In the genomic region with DNA sequence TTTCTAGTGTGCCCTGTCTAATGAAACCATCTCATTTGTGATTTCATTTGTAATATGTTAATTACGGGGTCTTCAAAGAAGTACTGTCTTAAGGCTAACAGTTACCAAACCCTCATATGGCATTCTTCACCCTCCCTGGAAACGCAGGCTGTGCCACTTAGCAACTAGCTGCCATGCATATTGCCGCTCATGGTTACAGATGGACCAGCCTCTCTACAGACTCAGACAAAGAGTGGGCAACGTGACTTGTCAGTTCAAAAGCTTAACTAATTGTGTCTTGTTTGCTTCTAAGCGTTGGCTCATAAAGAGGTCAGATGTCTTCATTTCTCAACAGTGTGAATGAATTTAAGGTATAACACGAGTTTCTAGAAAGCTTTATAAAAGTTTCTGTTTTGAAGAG, we compare ENCODE assay signal across 14 mouse cellular contexts.
DNase-seq lines count a peak whose midpoint lies in the region; ATAC-seq and TF ChIP-seq lines count a peak whose summit lies in the region.
"Had no signal": no experiment of that assay in that cellular context is flagged by ENCODE, and none has a peak within 500 bp of the region (broad histone marks: within the 10 kb centered on the region; RNA-seq: fewer than 3 reads in every experiment).

No protein-coding gene starts in this region.

- peaks cover 21% of the 10 kb centered on the region for H3K36me3 ChIP-seq in forebrain, embryonic 15.5 days
- H3K36me3 ChIP-seq in hindbrain, embryonic 15.5 days, result peaks cover 41% of the 10 kb centered on the region
- peaks cover 25% of the 10 kb centered on the region for H3K36me3 ChIP-seq in neural tube, embryonic 14.5 days (ENCODE audit: control insufficient read depth, insufficient read depth, low read length)
- peaks cover 23% of the 10 kb centered on the region for H3K36me3 ChIP-seq in lung, postnatal 0 days (ENCODE audit: insufficient read depth, low read length)

- H3K4me3 ChIP-seq in forebrain, embryonic 15.5 days, result no peak overlapping the region
- no peak overlapping the region for H3K4me3 ChIP-seq in hindbrain, embryonic 15.5 days
- no peak overlapping the region for H3K4me3 ChIP-seq in neural tube, embryonic 14.5 days (ENCODE audit: low read depth, low read length)
- no peak overlapping the region for H3K4me3 ChIP-seq in lung, postnatal 0 days (ENCODE audit: low read depth, low read length)
- H3K4me3 ChIP-seq: limb, embryonic 15.5 days had no signal

- TF ChIP-seq EP300 in lung, postnatal 0 days (IDR thresholded peaks at IDR 0.05), result no peak

- ATAC-seq in forebrain, embryonic 15.5 days (replicated peaks), result peak; percentile 84
- peak; percentile 80 for ATAC-seq in hindbrain, embryonic 15.5 days (ENCODE audit: low FRiP score, low read depth)
- peak; percentile 83 for ATAC-seq in neural tube, embryonic 14.5 days (ENCODE audit: low read depth)
- no peak for ATAC-seq in lung, postnatal 0 days
- ATAC-seq: CD4-positive, CD25-positive, alpha-beta regulatory T cell, adult 4 months had no signal

- peaks cover 52% of the 10 kb centered on the region for H3K4me1 ChIP-seq in forebrain, embryonic 15.5 days
- peaks cover 26% of the 10 kb centered on the region for H3K4me1 ChIP-seq in hindbrain, embryonic 15.5 days (replicated peaks)
- 0 out of 2 replicates have a peak, but pooled peaks cover 3% of the 10 kb centered on the region for H3K4me1 ChIP-seq in neural tube, embryonic 14.5 days (ENCODE audit: control insufficient read depth, insufficient read depth, low read length)
- no peaks in the 10 kb centered on the region for H3K4me1 ChIP-seq in lung, postnatal 0 days (ENCODE audit: insufficient read depth, low read depth, low read length)
- H3K4me1 ChIP-seq: limb, embryonic 15.5 days had no signal

- peak; percentile 52 for DNase-seq in layer of hippocampus, adult 9-11 months
- DNase-seq in layer of hippocampus, postnatal 36 days, result no peak
- no peak for DNase-seq in lung, postnatal 0 days (ENCODE audit: low spot score)
- no peak for DNase-seq in B cell, adult 2 months
- DNase-seq: adrenal gland, postnatal 25 days; cerebellum, postnatal 25 days; heart, postnatal 14 days; kidney, adult 18-20 months; lung, adult 18-20 months had no signal

- no peak overlapping the region for H3K4me2 ChIP-seq in forebrain, embryonic 15.5 days (replicated peaks)
- H3K4me2 ChIP-seq in hindbrain, embryonic 15.5 days, result no peak overlapping the region
- H3K4me2 ChIP-seq in neural tube, embryonic 14.5 days (ENCODE audit: low read depth, low read length), result no peak overlapping the region
- no peak overlapping the region for H3K4me2 ChIP-seq in lung, postnatal 0 days (replicated peaks; ENCODE audit: low read depth, low read length)
- H3K4me2 ChIP-seq: limb, embryonic 15.5 days had no signal

- no peak for TF ChIP-seq CTCF in lung, postnatal 0 days (IDR thresholded peaks at IDR 0.05)

- 25% methylated on average over 6 of the region's 6 CpGs for WGBS in forebrain, embryonic 15.5 days
- 17% methylated on average over 6 of the region's 6 CpGs for WGBS in hindbrain, embryonic 15.5 days
- WGBS in neural tube, embryonic 14.5 days, result 20% methylated on average over 6 of the region's 6 CpGs
- WGBS in lung, postnatal 0 days, result 75% methylated on average over 6 of the region's 6 CpGs

- H3K9me3 ChIP-seq in forebrain, embryonic 15.5 days, result no peaks in the 10 kb centered on the region
- no peaks in the 10 kb centered on the region for H3K9me3 ChIP-seq in hindbrain, embryonic 15.5 days
- H3K9me3 ChIP-seq in neural tube, embryonic 14.5 days (ENCODE audit: control insufficient read depth, low read length), result no peaks in the 10 kb centered on the region
- no peaks in the 10 kb centered on the region for H3K9me3 ChIP-seq in lung, postnatal 0 days (ENCODE audit: low read length)
- H3K9me3 ChIP-seq: limb, embryonic 15.5 days had no signal

- no peaks in the 10 kb centered on the region for H3K27me3 ChIP-seq in forebrain, embryonic 15.5 days
- H3K27me3 ChIP-seq in hindbrain, embryonic 15.5 days, result no peaks in the 10 kb centered on the region
- no peaks in the 10 kb centered on the region for H3K27me3 ChIP-seq in neural tube, embryonic 14.5 days (ENCODE audit: control insufficient read depth, insufficient read depth, low read length)
- H3K27me3 ChIP-seq in lung, postnatal 0 days (replicated peaks; ENCODE audit: insufficient read depth, low read length), result no peaks in the 10 kb centered on the region
- H3K27me3 ChIP-seq: limb, embryonic 15.5 days had no signal

- H3K9ac ChIP-seq in forebrain, embryonic 15.5 days (replicated peaks), result no peak overlapping the region
- no peak overlapping the region for H3K9ac ChIP-seq in hindbrain, embryonic 15.5 days
- H3K9ac ChIP-seq in neural tube, embryonic 14.5 days (replicated peaks; ENCODE audit: low read depth, low read length), result no peak overlapping the region
- H3K9ac ChIP-seq in lung, postnatal 0 days (replicated peaks; ENCODE audit: low read depth), result no peak overlapping the region
- H3K9ac ChIP-seq: limb, embryonic 15.5 days had no signal

- H3K27ac ChIP-seq in forebrain, embryonic 15.5 days (replicated peaks), result peak overlapping the region; percentile 66
- no peak overlapping the region for H3K27ac ChIP-seq in hindbrain, embryonic 15.5 days (replicated peaks)
- no peak overlapping the region for H3K27ac ChIP-seq in neural tube, embryonic 14.5 days (ENCODE audit: low read depth, low read length)
- no peak overlapping the region for H3K27ac ChIP-seq in lung, postnatal 0 days (ENCODE audit: low read length)
- H3K27ac ChIP-seq: limb, embryonic 15.5 days had no signal
